Mouse (Mus musculus) urinary bladder, postnatal 10 days (tissue): ENCODE data around the gene Ap3s2.

Source experiments
- DNase-seq: peaks from one replicate; pipeline ENCODE4 v3.0.0; 2022; ENCODE audit warnings: low spot score

Ap3s2 gene

GRCm38 (mm10) chr7:79888603-79889002 is 31.8 kb downstream of the Ap3s2 start:
- no peak for DNase-seq

GRCm38 (mm10) chr7:79883613-79884334 is 36.7 kb downstream of the Ap3s2 start:
- no peak for DNase-seq

GRCm38 (mm10) chr7:79881901-79882300 is 38.5 kb downstream of the Ap3s2 start:
- DNase-seq, result no peak

GRCm38 (mm10) chr7:79880998-79881397 is 39.5 kb downstream of the Ap3s2 start:
- no peak for DNase-seq

- DNase-seq, result no peak
Measured at GRCm38 (mm10) chr7:79880033-79880432, 40.4 kb downstream of the Ap3s2 start.

- no peak for DNase-seq
Measured at GRCm38 (mm10) chr7:79878455-79879025, 41.9 kb downstream of the Ap3s2 start.

- no peak for DNase-seq
Measured at GRCm38 (mm10) chr7:79873407-79873806, 47.0 kb downstream of the Ap3s2 start.

- DNase-seq, result no peak
Measured at GRCm38 (mm10) chr7:79871797-79872345, 48.6 kb downstream of the Ap3s2 start.

- no peak for DNase-seq
Measured at GRCm38 (mm10) chr7:79869072-79869719, 51.3 kb downstream of the Ap3s2 start.

GRCm38 (mm10) chr7:79868475-79868874 is 52.0 kb downstream of the Ap3s2 start:
- DNase-seq, result no peak

GRCm38 (mm10) chr7:79867861-79868260 is 52.6 kb downstream of the Ap3s2 start:
- no peak for DNase-seq

GRCm38 (mm10) chr7:79866294-79867000 is 54.0 kb downstream of the Ap3s2 start:
- no peak for DNase-seq

GRCm38 (mm10) chr7:79861794-79862193 is 58.7 kb downstream of the Ap3s2 start:
- no peak for DNase-seq

- DNase-seq, result no peak
Measured at GRCm38 (mm10) chr7:79860811-79861210, 59.6 kb downstream of the Ap3s2 start, which contains the start of gene Anpep. Anpep (minus strand) TSS chr7:79861059.

GRCm38 (mm10) chr7:79858956-79859630 is 61.4 kb downstream of the Ap3s2 start:
- DNase-seq, result no peak

- DNase-seq, result no peak
Measured at GRCm38 (mm10) chr7:79858202-79858934, 62.1 kb downstream of the Ap3s2 start.

- no peak for DNase-seq
Measured at GRCm38 (mm10) chr7:79856305-79856704, 64.1 kb downstream of the Ap3s2 start.

GRCm38 (mm10) chr7:79847456-79848451 is 72.7 kb downstream of the Ap3s2 start:
- DNase-seq, result no peak

GRCm38 (mm10) chr7:79846342-79846741 is 74.1 kb downstream of the Ap3s2 start:
- DNase-seq, result no peak
